Mouse (Mus musculus): ENCODE results near the gene Adi1.

GRCm38 (mm10) chr12:28635058-28635534, 39.9 kb upstream of the Adi1 start:
- TF ChIP-seq CTCF (IDR thresholded peaks at IDR 0.05; ENCODE audit: borderline replicate concordance, insufficient read depth, low read length), result no peak
- TF ChIP-seq POLR2A (IDR thresholded peaks at IDR 0.05; ENCODE audit: low read depth, low read length), result no peak

All from embryonic fibroblast, embryonic 13.5 days (primary cell).